Mouse (Mus musculus) myocyte (in vitro differentiated cells): ENCODE measurements around the gene Myef2. TPM values are rescaled to one million over a fixed set of nuclear protein-coding genes. Genes with fewer than 3 reads are reported as not detected.

Experiments
- H3K27me3 ChIP-seq: one replicate; pipeline ENCODE4 v1.6.1; 2011; ENCODE audit not compliant: control insufficient read depth, insufficient read depth, insufficient read length
- H3K36me3 ChIP-seq: one replicate; pipeline ENCODE4 v1.6.1; 2011; ENCODE audit not compliant: control insufficient read depth, insufficient read depth
- H3K4me2 ChIP-seq: one replicate; pipeline ENCODE4 v1.6.1; 2011; ENCODE audit warnings: low read depth, control low read depth
- H3K4me3 ChIP-seq: one replicate; pipeline ENCODE4 v1.5.1; 2011; ENCODE audit warnings: mild to moderate bottlenecking, control low read depth, moderate library complexity
- H3K79me2 ChIP-seq: one replicate; pipeline ENCODE4 v1.6.1; 2011; ENCODE audit not compliant: control insufficient read depth, insufficient read depth
- H3ac ChIP-seq: one replicate; pipeline ENCODE4 v1.6.1; 2011; ENCODE audit not compliant: control insufficient read depth, insufficient read length
- CEBPB ChIP-seq: IDR thresholded peaks from 2 replicates; pipeline ENCODE4 v1.6.1; 2011; ENCODE audit warnings: mild to moderate bottlenecking, moderate library complexity; ENCODE audit not compliant: poor library complexity, insufficient read depth, severe bottlenecking
- E2F4 ChIP-seq: IDR thresholded peaks from one replicate; pipeline ENCODE4 v1.6.1; 2011; ENCODE audit warnings: mild to moderate bottlenecking, control low read depth, moderate library complexity; ENCODE audit not compliant: insufficient read depth
- MAX ChIP-seq: IDR thresholded peaks from one replicate; pipeline ENCODE4 v1.6.1; 2011; ENCODE audit warnings: low read depth, mild to moderate bottlenecking, control low read depth
- MYOD1 ChIP-seq, 3 experiments: IDR thresholded peaks; one replicate each; pipeline ENCODE4 v1.6.1; 2011; ENCODE audit warnings: control low read depth in 2 of 3, low read depth in 2 of 3, mild to moderate bottlenecking in 2 of 3, moderate library complexity in 1 of 3; ENCODE audit not compliant: insufficient read length in 2 of 3, control insufficient read depth in 1 of 3
- MYOG ChIP-seq, 3 experiments: IDR thresholded peaks; one replicate each; pipeline ENCODE4 v1.6.1; 2011; ENCODE audit warnings: control low read depth in 2 of 3, low read depth in 2 of 3, mild to moderate bottlenecking in 2 of 3; ENCODE audit not compliant: insufficient read length in 2 of 3, control insufficient read depth in 1 of 3, insufficient read depth in 1 of 3
- POLR2A ChIP-seq: IDR thresholded peaks from one replicate; pipeline ENCODE4 v1.6.1; 2011; ENCODE audit warnings: low read depth, mild to moderate bottlenecking, control low read depth, moderate library complexity; ENCODE audit not compliant: insufficient read length
- POLR2AphosphoS2 ChIP-seq: IDR thresholded peaks from one replicate; pipeline ENCODE4 v1.6.1; 2011; ENCODE audit warnings: low read depth, control low read depth; ENCODE audit not compliant: insufficient read length
- REST ChIP-seq: IDR thresholded peaks from one replicate; pipeline ENCODE4 v1.6.1; 2011; ENCODE audit warnings: mild to moderate bottlenecking, control low read depth, moderate library complexity; ENCODE audit not compliant: insufficient read depth, insufficient read length
- SRF ChIP-seq: IDR thresholded peaks from one replicate; pipeline ENCODE4 v1.6.1; 2011; ENCODE audit warnings: low read depth; ENCODE audit not compliant: control insufficient read depth, insufficient read length
- TCF12 ChIP-seq: IDR thresholded peaks from one replicate; pipeline ENCODE4 v1.6.1; 2011; ENCODE audit warnings: mild to moderate bottlenecking, control low read depth; ENCODE audit not compliant: poor library complexity, insufficient read depth, severe bottlenecking
- TCF3 ChIP-seq: IDR thresholded peaks from one replicate; pipeline ENCODE4 v1.6.1; 2011; ENCODE audit warnings: low read depth, control low read depth; ENCODE audit not compliant: insufficient read length
- USF1 ChIP-seq: IDR thresholded peaks from one replicate; pipeline ENCODE4 v1.6.1; 2011; ENCODE audit warnings: low read depth, mild to moderate bottlenecking, control low read depth, moderate library complexity
- polyA plus RNA-seq: library from polyadenylated mRNA; unstranded; fragments of >200 nt; fragmentation: generic; extraction: Trizol; gene quantifications from one replicate; pipeline ENCODE4 v1.2.1, GENCODE M21; 2012; ENCODE audit warnings: missing spikeins

Myef2 gene
- polyA plus RNA-seq = 27.8 TPM

- no peak for TF ChIP-seq POLR2A
- TF ChIP-seq E2F4 = peak; percentile 79
- no peak for TF ChIP-seq MAX
- peak in 1 of 3 experiments; percentile 37 for TF ChIP-seq MYOG (IDR thresholded peaks at IDR 0.05; ENCODE audit: control insufficient read depth in 1 of 3, insufficient read depth in 1 of 3, insufficient read length in 2 of 3, low read depth in 2 of 3)
- H3K36me3 ChIP-seq = no peaks in the 10 kb centered on the region
Measured at GRCm38 (mm10) chr2:125123477-125123852, at the start of gene Myef2. Gene Myef2 (minus strand): TSS chr2:125123661.

GRCm38 (mm10) chr2:125162012-125162470 lies 38.6 kb upstream of the Myef2 start:
- Histone ChIP-seq H3K27me3 (no peaks in the 10 kb centered on the region), H3K4me2 (no peak overlapping the region), H3K79me2 (no peaks in the 10 kb centered on the region), H3K36me3 (no peaks in the 10 kb centered on the region), H3K4me3 (no peak overlapping the region), H3ac (no peak overlapping the region)
- no peak for TF ChIP-seq MYOG (IDR thresholded peaks at IDR 0.05; ENCODE audit: control insufficient read depth in 1 of 3, insufficient read depth in 1 of 3, insufficient read length in 2 of 3, low read depth in 2 of 3)
- TF ChIP-seq TCF12 = no peak
- no peak for TF ChIP-seq POLR2A
- TF ChIP-seq POLR2AphosphoS2 = no peak
- TF ChIP-seq MYOD1 (IDR thresholded peaks at IDR 0.05; ENCODE audit: control insufficient read depth in 1 of 3, insufficient read length in 2 of 3, low read depth in 2 of 3) = no peak
- no peak for TF ChIP-seq E2F4
- no peak for TF ChIP-seq MAX
- no peak for TF ChIP-seq REST
- no peak for TF ChIP-seq CEBPB
- TF ChIP-seq TCF3 = no peak
- no peak for TF ChIP-seq SRF
- no peak for TF ChIP-seq USF1

More at GRCm38 (mm10) chr2:125123477-125123852, at the start of gene Myef2:
- H3K27me3 ChIP-seq = no peaks in the 10 kb centered on the region
- H3K79me2 ChIP-seq = peaks cover 46% of the 10 kb centered on the region
- H3ac ChIP-seq = peak within 1 kb of the TSS; percentile 46
- peak within 1 kb of the TSS; percentile 90 for H3K4me2 ChIP-seq
- H3K4me3 ChIP-seq = peak within 1 kb of the TSS; percentile 65

- no peaks in the 10 kb centered on the region for H3K36me3 ChIP-seq
- H3ac ChIP-seq = no peak overlapping the region
- no peaks in the 10 kb centered on the region for H3K79me2 ChIP-seq
- H3K27me3 ChIP-seq = no peaks in the 10 kb centered on the region
- TF ChIP-seq POLR2A (no peak), REST (no peak), TCF12 (no peak), POLR2AphosphoS2 (no peak), MYOG (IDR thresholded peaks at IDR 0.05; ENCODE audit: control insufficient read depth in 1 of 3, insufficient read depth in 1 of 3, insufficient read length in 2 of 3, low read depth in 2 of 3) (no peak), USF1 (no peak), TCF3 (no peak), E2F4 (no peak), MYOD1 (IDR thresholded peaks at IDR 0.05; ENCODE audit: control insufficient read depth in 1 of 3, insufficient read length in 2 of 3, low read depth in 2 of 3) (no peak), MAX (no peak), CEBPB (no peak), SRF (no peak)
- H3K4me3 ChIP-seq = no peak overlapping the region
- H3K4me2 ChIP-seq = no peak overlapping the region
Measured at GRCm38 (mm10) chr2:125155504-125155903, 32.0 kb upstream of the Myef2 start.

GRCm38 (mm10) chr2:125154294-125154693 lies 30.8 kb upstream of the Myef2 start:
- Histone ChIP-seq H3K4me3 (no peak overlapping the region), H3K27me3 (no peaks in the 10 kb centered on the region), H3K4me2 (no peak overlapping the region), H3K36me3 (no peaks in the 10 kb centered on the region), H3K79me2 (no peaks in the 10 kb centered on the region), H3ac (no peak overlapping the region)
- TF ChIP-seq E2F4 = no peak
- no peak for TF ChIP-seq TCF3
- no peak for TF ChIP-seq CEBPB
- TF ChIP-seq POLR2AphosphoS2 = no peak
- no peak for TF ChIP-seq POLR2A
- no peak for TF ChIP-seq MAX
- no peak for TF ChIP-seq SRF
- no peak for TF ChIP-seq MYOD1 (IDR thresholded peaks at IDR 0.05; ENCODE audit: control insufficient read depth in 1 of 3, insufficient read length in 2 of 3, low read depth in 2 of 3)
- TF ChIP-seq REST = no peak
- no peak for TF ChIP-seq MYOG (IDR thresholded peaks at IDR 0.05; ENCODE audit: control insufficient read depth in 1 of 3, insufficient read depth in 1 of 3, insufficient read length in 2 of 3, low read depth in 2 of 3)
- no peak for TF ChIP-seq USF1

GRCm38 (mm10) chr2:125152388-125152787 lies 28.9 kb upstream of the Myef2 start, which contains the start of gene Slc12a1:
Gene Slc12a1 (plus strand): TSS chr2:125152505.
- H3K4me3 ChIP-seq = no peak within 1 kb of the TSS
- no peak within 1 kb of the TSS for H3ac ChIP-seq
- TF ChIP-seq MYOD1 (IDR thresholded peaks at IDR 0.05; ENCODE audit: control insufficient read depth in 1 of 3, insufficient read length in 2 of 3, low read depth in 2 of 3) (no peak), USF1 (no peak), POLR2A (no peak), TCF3 (no peak), CEBPB (no peak), MAX (no peak), MYOG (IDR thresholded peaks at IDR 0.05; ENCODE audit: control insufficient read depth in 1 of 3, insufficient read depth in 1 of 3, insufficient read length in 2 of 3, low read depth in 2 of 3) (no peak), POLR2AphosphoS2 (no peak), SRF (no peak), REST (no peak), TCF12 (no peak)

More at GRCm38 (mm10) chr2:125152388-125152787, 28.9 kb upstream of the Myef2 start, which contains the start of gene Slc12a1:
- Histone ChIP-seq H3K36me3 (no peaks in the 10 kb centered on the region), H3K27me3 (no peaks in the 10 kb centered on the region), H3K79me2 (no peaks in the 10 kb centered on the region), H3K4me2 (no peak within 1 kb of the TSS)
